Mouse (Mus musculus): Measurements from ENCODE around the gene Gm21739. TPM values are rescaled to one million over a fixed set of nuclear protein-coding genes. Genes with fewer than 3 reads are reported as not detected.

Gene Gm21739
- not detected for polyA plus RNA-seq (2015; fragmentation: Illumina TruSeq; extraction: RNeasy Lipid Tissue Mini Kit (QIAGEN cat#74804); ENCODE audit: low read depth, low replicate concordance)

DNA sequence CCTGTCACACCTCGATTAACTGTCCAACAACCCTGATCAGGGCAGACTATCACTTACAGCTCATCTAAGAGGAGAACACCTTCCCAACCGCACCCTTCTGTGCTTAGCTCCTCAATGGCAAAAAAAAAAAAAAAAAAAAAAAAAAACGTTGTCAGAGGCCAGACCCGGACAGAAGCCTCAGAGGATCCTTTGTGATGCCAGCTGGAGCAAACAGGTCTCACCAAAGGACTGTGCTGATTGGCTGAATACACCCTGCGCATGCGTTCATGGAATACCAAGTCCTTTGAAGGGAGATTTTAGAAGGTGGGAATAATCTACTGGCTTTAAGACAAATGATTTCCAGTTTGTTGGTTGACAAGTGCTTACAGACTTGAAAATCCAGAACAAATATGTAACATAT lies at the start of gene Gm21739:
Gene Gm21739, minus strand, starts transcription at position 101 of the 400 bp plus-strand sequence.

